Mouse (Mus musculus): Measurements from ENCODE around the gene Gdf5. TPM values are rescaled to one million over a fixed set of nuclear protein-coding genes. Genes with fewer than 3 reads are reported as not detected.
A peak's percentile ranks its signal among the peaks of the same experiment; 100 is the strongest.

Gene Gdf5
- total RNA-seq, 1 experiment = 0.09 TPM

DNA sequence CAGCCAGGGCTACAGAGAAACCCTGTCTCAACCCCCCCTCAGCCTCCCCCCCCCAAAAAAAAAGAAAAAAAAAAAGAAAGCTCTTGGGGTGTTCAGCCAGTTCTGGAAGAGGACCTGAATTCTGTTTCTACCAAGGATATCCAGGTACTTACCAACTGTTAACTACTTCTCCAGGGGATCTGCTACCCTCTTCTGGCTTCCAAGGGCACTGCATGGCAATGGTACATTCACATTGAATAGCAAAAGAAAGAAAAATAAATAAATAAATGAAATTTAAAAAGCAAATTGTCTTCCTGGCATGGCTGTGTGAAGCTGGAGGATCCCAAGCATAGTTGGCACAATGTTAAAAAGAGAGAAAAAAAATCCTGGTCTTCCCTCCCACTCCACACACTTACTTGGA lies 6.8 kb upstream of the Gdf5 start:
- Histone ChIP-seq H3K4me1 (ENCODE audit: control insufficient read depth in 2 of 2, insufficient read depth in 2 of 2, low read length in 2 of 2, poor library complexity in 1 of 2) (0 out of 4 replicates have a peak, but pooled peaks cover 0 to under 1% of the 10 kb centered on the region in 2 experiments), H3K27ac (ENCODE audit: insufficient read depth, low read depth, low read length, poor library complexity, severe bottlenecking) (no peak overlapping the region), H3K9ac (ENCODE audit: insufficient read depth, low read depth, low read length, poor library complexity, severe bottlenecking) (no peak overlapping the region), H3K36me3 (ENCODE audit: control insufficient read depth, insufficient read depth, low read length, poor library complexity, severe bottlenecking) (no peaks in the 10 kb centered on the region), H3K9me3 (ENCODE audit: control insufficient read depth, insufficient read depth, low read depth, low read length) (no peaks in the 10 kb centered on the region), H3K4me3 (ENCODE audit: insufficient read depth in 1 of 2, low read depth in 1 of 2, low read length in 2 of 2, poor library complexity in 1 of 2, severe bottlenecking in 1 of 2) (no peak overlapping the region)
- DNase-seq (ENCODE audit: low read depth, low spot score) = no peak
- in situ Hi-C loops (cut with MboI; ENCODE audit: low sequenced_read_pairs in 2 of 2, unreplicated experiment in 2 of 2) = no loop called here
- TF ChIP-seq ZC3H11A (IDR thresholded peaks at IDR 0.05; ENCODE audit: borderline replicate concordance, low read depth, low read length) (0 out of 2 replicates have a peak, but pooled peaks have one; percentile 30), ZNF384 (IDR thresholded peaks at IDR 0.05; ENCODE audit: low read depth, low read length) (no peak)

DNA sequence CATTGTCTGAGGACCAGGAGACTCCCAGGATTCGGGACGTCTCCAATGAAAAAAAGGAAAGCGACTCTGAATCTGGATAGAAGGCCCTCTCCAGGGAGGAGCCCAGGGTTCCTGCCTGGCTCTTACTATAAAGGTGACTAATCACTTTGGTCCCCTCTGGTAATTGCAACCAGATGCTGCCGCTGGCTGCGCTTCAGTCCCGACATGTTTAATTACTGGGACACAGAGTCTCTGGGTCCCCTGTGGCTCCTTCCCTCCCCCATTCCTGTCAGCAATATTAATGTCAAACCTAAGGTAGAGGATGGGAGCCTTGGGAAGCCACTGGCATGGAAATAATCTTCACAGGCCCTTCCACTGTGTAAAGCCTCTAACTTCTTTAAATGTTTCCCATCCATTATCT lies 4.2 kb upstream of the Gdf5 start:
- Histone ChIP-seq H3K36me3 (ENCODE audit: control insufficient read depth, insufficient read depth, low read length, poor library complexity, severe bottlenecking) (no peaks in the 10 kb centered on the region), H3K9ac (ENCODE audit: insufficient read depth, low read depth, low read length, poor library complexity, severe bottlenecking) (no peak overlapping the region), H3K27ac (ENCODE audit: insufficient read depth, low read depth, low read length, poor library complexity, severe bottlenecking) (no peak overlapping the region), H3K4me3 (ENCODE audit: insufficient read depth in 1 of 2, low read depth in 1 of 2, low read length in 2 of 2, poor library complexity in 1 of 2, severe bottlenecking in 1 of 2) (no peak overlapping the region), H3K4me1 (ENCODE audit: control insufficient read depth in 2 of 2, insufficient read depth in 2 of 2, low read length in 2 of 2, poor library complexity in 1 of 2) (peaks cover 2 to 3% of the 10 kb centered on the region in 2 experiments; a peak in 1 of 4 replicates), H3K9me3 (ENCODE audit: control insufficient read depth, insufficient read depth, low read depth, low read length) (no peaks in the 10 kb centered on the region)
- DNase-seq (ENCODE audit: low read depth, low spot score) = no peak
- TF ChIP-seq ZC3H11A (IDR thresholded peaks at IDR 0.05; ENCODE audit: borderline replicate concordance, low read depth, low read length) (no peak), HCFC1 (IDR thresholded peaks at IDR 0.05; ENCODE audit: borderline replicate concordance, insufficient read depth, low read length) (no peak), CHD2 (IDR thresholded peaks at IDR 0.05; ENCODE audit: low read depth, low read length) (no peak), ZNF384 (IDR thresholded peaks at IDR 0.05; ENCODE audit: low read depth, low read length) (no peak), MAFK (IDR thresholded peaks at IDR 0.05; ENCODE audit: insufficient read depth, low read depth, low read length) (no peak)
- in situ Hi-C loops (cut with MboI; ENCODE audit: low sequenced_read_pairs in 2 of 2, unreplicated experiment in 2 of 2) = loop anchor here in 1 of 2 experiments (5.0 kb wide), 1 partner anchor 117 kb away; the partner anchor contains the start of gene Fam83c

DNA sequence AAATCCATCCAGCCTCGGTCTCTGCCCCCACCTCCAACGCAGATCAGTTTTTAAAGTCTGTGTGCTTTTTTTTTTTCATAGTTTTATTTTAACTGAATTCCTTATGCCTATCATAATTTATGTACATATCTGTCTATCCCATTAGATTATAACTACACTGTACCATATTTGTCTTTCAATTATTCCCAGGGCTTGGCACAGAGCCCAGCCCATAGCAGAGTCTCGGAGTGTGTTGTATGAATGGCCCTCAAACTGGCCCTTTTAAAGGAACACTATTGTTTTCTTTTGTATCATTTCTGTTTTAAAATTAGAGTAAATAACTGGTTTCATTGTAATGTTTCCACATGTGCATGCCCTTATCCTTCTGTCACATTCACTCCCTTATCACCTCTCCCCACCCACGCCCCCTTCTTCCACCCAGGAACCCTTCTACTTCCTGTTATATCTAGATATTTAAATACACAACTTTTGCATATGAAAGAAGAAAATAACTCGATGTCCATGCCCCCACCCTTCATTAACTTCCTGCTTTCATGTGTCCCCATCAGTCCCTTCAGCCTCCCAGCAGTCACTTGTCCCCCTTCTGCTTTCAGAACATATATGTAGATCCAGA lies 2.3 kb upstream of the Gdf5 start:
- TF ChIP-seq MAFK (IDR thresholded peaks at IDR 0.05; ENCODE audit: insufficient read depth, low read depth, low read length) = no peak
- TF ChIP-seq HCFC1 (IDR thresholded peaks at IDR 0.05; ENCODE audit: borderline replicate concordance, insufficient read depth, low read length) = no peak
- TF ChIP-seq ZNF384 (IDR thresholded peaks at IDR 0.05; ENCODE audit: low read depth, low read length) = no peak
- TF ChIP-seq ZC3H11A (IDR thresholded peaks at IDR 0.05; ENCODE audit: borderline replicate concordance, low read depth, low read length) = no peak
- no peak for TF ChIP-seq CHD2 (IDR thresholded peaks at IDR 0.05; ENCODE audit: low read depth, low read length)
- Histone ChIP-seq H3K9me3 (ENCODE audit: control insufficient read depth, insufficient read depth, low read depth, low read length) (no peaks in the 10 kb centered on the region), H3K9ac (ENCODE audit: insufficient read depth, low read depth, low read length, poor library complexity, severe bottlenecking) (no peak overlapping the region), H3K36me3 (ENCODE audit: control insufficient read depth, insufficient read depth, low read length, poor library complexity, severe bottlenecking) (no peaks in the 10 kb centered on the region), H3K4me3 (ENCODE audit: insufficient read depth in 1 of 2, low read depth in 1 of 2, low read length in 2 of 2, poor library complexity in 1 of 2, severe bottlenecking in 1 of 2) (no peak overlapping the region), H3K4me1 (ENCODE audit: control insufficient read depth in 2 of 2, insufficient read depth in 2 of 2, low read length in 2 of 2, poor library complexity in 1 of 2) (peaks cover 3 to 7% of the 10 kb centered on the region in 2 experiments; a peak in 1 of 4 replicates), H3K27ac (ENCODE audit: insufficient read depth, low read depth, low read length, poor library complexity, severe bottlenecking) (no peak overlapping the region)
- DNase-seq (ENCODE audit: low read depth, low spot score) = no peak
- in situ Hi-C loops (cut with MboI; ENCODE audit: low sequenced_read_pairs in 2 of 2, unreplicated experiment in 2 of 2) = loop anchor here in 1 of 2 experiments (5.0 kb wide), 1 partner anchor 115 kb away; the partner anchor contains the start of gene Fam83c

DNA sequence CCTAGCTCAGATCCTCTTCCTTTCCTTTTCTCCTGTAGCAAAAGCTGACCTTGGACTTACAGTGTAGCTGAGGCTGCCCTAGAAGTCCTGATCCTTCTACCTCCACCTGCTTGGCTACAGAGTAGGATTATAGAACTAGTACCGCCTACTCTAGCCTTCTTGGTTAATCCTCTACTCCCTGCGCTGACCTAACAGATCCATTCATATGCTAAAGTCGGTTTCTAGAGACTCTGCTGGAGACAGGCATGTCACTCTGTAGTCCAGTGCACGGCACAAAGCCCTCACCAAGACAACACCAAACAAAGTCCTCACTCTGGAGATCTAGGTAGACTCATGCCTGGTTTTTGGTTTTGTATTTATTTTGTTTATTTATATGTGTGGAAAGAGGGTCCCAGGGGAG lies 1.3 kb upstream of the Gdf5 start:
- Histone ChIP-seq H3K4me3 (ENCODE audit: insufficient read depth in 1 of 2, low read depth in 1 of 2, low read length in 2 of 2, poor library complexity in 1 of 2, severe bottlenecking in 1 of 2) (no peak overlapping the region), H3K4me1 (ENCODE audit: control insufficient read depth in 2 of 2, insufficient read depth in 2 of 2, low read length in 2 of 2, poor library complexity in 1 of 2) (peaks cover 3 to 10% of the 10 kb centered on the region in 2 experiments; a peak in 1 of 4 replicates), H3K36me3 (ENCODE audit: control insufficient read depth, insufficient read depth, low read length, poor library complexity, severe bottlenecking) (no peaks in the 10 kb centered on the region), H3K9ac (ENCODE audit: insufficient read depth, low read depth, low read length, poor library complexity, severe bottlenecking) (no peak overlapping the region), H3K27ac (ENCODE audit: insufficient read depth, low read depth, low read length, poor library complexity, severe bottlenecking) (no peak overlapping the region), H3K9me3 (ENCODE audit: control insufficient read depth, insufficient read depth, low read depth, low read length) (no peaks in the 10 kb centered on the region)
- in situ Hi-C loops (cut with MboI; ENCODE audit: low sequenced_read_pairs in 2 of 2, unreplicated experiment in 2 of 2) = loop anchor here in 1 of 2 experiments (5.0 kb wide), 1 partner anchor 114 kb away; the partner anchor contains the start of gene Fam83c
- DNase-seq (ENCODE audit: low read depth, low spot score) = no peak
- TF ChIP-seq ZNF384 (IDR thresholded peaks at IDR 0.05; ENCODE audit: low read depth, low read length) (no peak), HCFC1 (IDR thresholded peaks at IDR 0.05; ENCODE audit: borderline replicate concordance, insufficient read depth, low read length) (no peak), CHD2 (IDR thresholded peaks at IDR 0.05; ENCODE audit: low read depth, low read length) (no peak), ZC3H11A (IDR thresholded peaks at IDR 0.05; ENCODE audit: borderline replicate concordance, low read depth, low read length) (no peak), MAFK (IDR thresholded peaks at IDR 0.05; ENCODE audit: insufficient read depth, low read depth, low read length) (no peak)
